ENCODE assay signal across 25 mouse cellular contexts in the genomic region with DNA sequence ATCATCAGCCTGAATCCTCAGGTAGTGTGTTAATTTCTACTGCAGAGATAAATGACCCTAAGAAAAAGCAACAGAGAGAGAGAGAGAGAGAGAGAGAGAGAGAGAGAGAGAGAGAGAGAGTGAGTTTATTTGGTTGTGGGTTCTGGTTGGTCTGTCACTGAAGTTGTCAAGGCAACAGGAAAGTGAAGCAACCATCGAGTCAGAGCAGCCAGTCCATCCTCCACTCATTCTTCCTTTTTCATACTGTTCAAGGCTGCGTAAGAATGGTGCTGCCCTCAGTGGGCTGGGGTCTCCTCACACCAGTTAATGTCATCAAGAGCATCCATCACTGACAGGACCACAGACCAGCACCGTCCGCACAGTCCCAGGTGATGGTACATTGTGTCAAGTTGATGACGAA.
"Had no signal": no experiment of that assay in that cellular context is flagged by ENCODE, and none has a peak within 500 bp of the region (broad histone marks: within the 10 kb centered on the region; RNA-seq: fewer than 3 reads in every experiment).

No protein-coding gene starts in this region.

- H3K36me3 ChIP-seq: heart, embryonic 12.5 days; hindbrain, embryonic 10.5 days; hindbrain, embryonic 12.5 days; intestine, embryonic 15.5 days; limb, embryonic 10.5 days; limb, embryonic 12.5 days; liver, embryonic 13.5 days had no signal

- H3K9ac ChIP-seq: heart, embryonic 12.5 days; hindbrain, embryonic 12.5 days; hindbrain, embryonic 14.5 days; intestine, embryonic 15.5 days; limb, embryonic 12.5 days; liver, embryonic 13.5 days had no signal

- ATAC-seq: hindbrain, embryonic 16.5 days; inflammation-experienced regulatory T-cells, adult 6 months; intestine, embryonic 15.5 days; intestine, postnatal 0 days had no signal

- DNase-seq: gastrocnemius, adult 2 months; gastrocnemius, postnatal 10 days; gastrocnemius, postnatal 25 days; heart, adult 11 months; heart, adult 2 months; heart, postnatal 4 days; kidney, adult 18-20 months; kidney, adult 8-10 months; kidney, postnatal 10 days; kidney, postnatal 4 days; liver; liver, embryonic 13.5 days had no signal

- H3K9me3 ChIP-seq: heart, embryonic 12.5 days; hindbrain, embryonic 10.5 days; hindbrain, embryonic 12.5 days; intestine, embryonic 15.5 days; limb, embryonic 10.5 days; limb, embryonic 12.5 days; liver, embryonic 13.5 days had no signal

- H3K27ac ChIP-seq: heart, adult 2 months; hindbrain, embryonic 10.5 days; hindbrain, embryonic 12.5 days; hindbrain, embryonic 14.5 days; intestine, embryonic 15.5 days; layer of hippocampus, adult 2 months; left cerebral cortex, adult 2 months; limb, embryonic 10.5 days; limb, embryonic 12.5 days; liver, embryonic 13.5 days had no signal

- H3K4me3 ChIP-seq: gastrocnemius, adult 2 months; heart, adult 2 months; heart, embryonic 12.5 days; hindbrain, embryonic 10.5 days; hindbrain, embryonic 12.5 days; intestine, embryonic 15.5 days; layer of hippocampus, adult 2 months; left cerebral cortex, adult 2 months; limb, embryonic 10.5 days; limb, embryonic 12.5 days; liver, embryonic 13.5 days had no signal

- H3K27me3 ChIP-seq: heart, embryonic 12.5 days; intestine, embryonic 15.5 days had no signal

- H3K4me2 ChIP-seq: heart, embryonic 12.5 days; hindbrain, embryonic 12.5 days; hindbrain, embryonic 14.5 days; intestine, embryonic 15.5 days; limb, embryonic 12.5 days; liver, embryonic 11.5 days; liver, embryonic 13.5 days had no signal
